Mouse (Mus musculus): ENCODE measurements around the gene Serpina3a.
"Not testable (repeated sequence)": the region's sequence is repeated elsewhere in the genome, so short reads cannot be mapped to it uniquely, and the experiment has no call there.

The Serpina3a gene

DNA sequence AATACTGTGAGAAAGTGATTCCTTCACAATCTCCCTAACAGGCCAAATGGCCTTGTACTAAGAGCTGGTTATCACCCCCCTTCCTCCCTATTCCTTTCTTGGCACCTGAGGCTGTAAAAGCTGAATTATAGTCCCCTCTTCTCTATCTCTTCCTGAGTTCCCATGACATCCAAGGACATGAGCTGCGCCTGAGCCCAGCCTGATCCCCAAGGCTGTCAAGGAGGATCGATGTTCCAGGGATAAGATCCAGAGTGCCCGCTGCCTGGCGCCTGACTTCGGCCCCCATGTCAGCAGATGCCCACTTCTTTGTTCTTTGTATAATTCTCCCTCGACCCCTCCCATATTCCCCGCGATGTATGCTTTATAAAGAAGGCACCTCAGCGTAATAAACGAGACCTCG, at the start of gene Serpina3a:
Gene Serpina3a, plus strand, starts transcription at position 392 of the 400 bp plus-strand sequence.
- DNase-seq (ENCODE audit: low read depth, low spot score): not testable (repeated sequence)

DNA sequence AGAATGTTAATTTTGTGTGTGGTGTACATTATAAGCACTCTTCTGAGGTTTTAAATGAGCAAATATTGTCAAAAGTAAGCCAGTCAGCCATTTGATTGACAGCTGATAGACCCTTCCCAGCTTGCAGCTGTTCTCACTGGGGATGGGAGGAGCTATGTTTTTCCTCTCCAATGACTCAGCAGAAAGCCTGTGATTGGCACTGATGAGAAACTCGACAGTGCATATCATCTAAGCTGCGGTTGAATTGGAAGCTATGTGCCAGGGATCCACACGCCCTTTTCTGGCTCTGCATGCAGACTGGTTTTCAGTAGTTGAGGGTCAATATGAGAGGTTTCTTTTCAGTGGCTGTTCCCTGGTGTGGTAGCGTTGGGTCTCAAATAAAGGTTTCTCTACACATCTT, 48.0 kb upstream of the Serpina3a start:
- DNase-seq (ENCODE audit: low read depth, low spot score): no peak

- DNase-seq (ENCODE audit: low read depth, low spot score): no peak
These were observed 47.5 kb upstream of the Serpina3a start for GRCm38 (mm10) chr12:104064996-104065395.

GRCm38 (mm10) chr12:104066241-104066640, 46.3 kb upstream of the Serpina3a start:
- DNase-seq (ENCODE audit: low read depth, low spot score): no peak

GRCm38 (mm10) chr12:104067549-104067948, 45.0 kb upstream of the Serpina3a start:
- peak; percentile 81 for DNase-seq (ENCODE audit: low read depth, low spot score)

DNA sequence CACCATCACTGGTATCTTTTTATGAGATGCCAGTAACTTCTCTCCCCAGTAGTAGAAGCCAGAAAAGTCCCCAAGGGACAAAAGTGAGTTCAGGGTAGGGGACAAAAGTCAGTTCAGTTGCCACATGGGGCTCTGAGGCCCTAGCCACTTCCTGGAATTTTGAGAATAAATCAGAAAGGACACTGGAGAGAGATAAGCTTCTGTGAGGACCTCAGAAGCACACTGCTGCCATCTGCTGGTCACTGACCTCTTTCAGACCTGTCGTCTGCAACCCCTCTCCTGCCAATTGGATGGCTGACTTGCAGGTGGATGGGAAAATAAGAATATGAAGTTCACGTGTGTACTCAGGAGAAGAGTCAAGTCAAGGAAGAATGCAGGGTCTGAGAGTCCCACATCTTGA, 42.9 kb upstream of the Serpina3a start:
- DNase-seq (ENCODE audit: low read depth, low spot score): peak; percentile 72

GRCm38 (mm10) chr12:104071708-104072107, 40.8 kb upstream of the Serpina3a start:
- no peak for DNase-seq (ENCODE audit: low read depth, low spot score)

- no peak for DNase-seq (ENCODE audit: low read depth, low spot score)
These were observed 40.2 kb upstream of the Serpina3a start for GRCm38 (mm10) chr12:104072286-104072685.

GRCm38 (mm10) chr12:104090119-104090518, 22.4 kb upstream of the Serpina3a start:
- DNase-seq (ENCODE audit: low read depth, low spot score): no peak

DNA sequence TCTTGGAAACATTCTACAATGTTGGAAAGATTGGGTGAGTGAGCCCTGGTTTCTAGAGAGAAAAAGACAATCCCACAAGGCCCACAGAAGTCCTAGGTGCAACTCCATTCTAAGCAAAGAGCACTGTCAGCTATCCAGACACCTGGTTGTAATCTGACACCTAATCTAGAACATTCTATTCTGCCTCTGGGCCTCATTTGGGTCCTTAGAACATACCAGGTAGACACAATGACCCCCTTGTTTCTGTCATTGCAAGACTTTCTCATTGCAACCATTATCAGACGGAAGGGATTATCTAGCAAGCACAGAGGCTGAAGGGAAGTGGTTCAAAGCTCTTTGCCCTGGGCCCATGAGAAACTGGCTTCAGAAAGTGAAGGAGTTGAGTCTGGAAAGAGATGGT, 21.2 kb upstream of the Serpina3a start:
- no peak for DNase-seq (ENCODE audit: low read depth, low spot score)

DNA sequence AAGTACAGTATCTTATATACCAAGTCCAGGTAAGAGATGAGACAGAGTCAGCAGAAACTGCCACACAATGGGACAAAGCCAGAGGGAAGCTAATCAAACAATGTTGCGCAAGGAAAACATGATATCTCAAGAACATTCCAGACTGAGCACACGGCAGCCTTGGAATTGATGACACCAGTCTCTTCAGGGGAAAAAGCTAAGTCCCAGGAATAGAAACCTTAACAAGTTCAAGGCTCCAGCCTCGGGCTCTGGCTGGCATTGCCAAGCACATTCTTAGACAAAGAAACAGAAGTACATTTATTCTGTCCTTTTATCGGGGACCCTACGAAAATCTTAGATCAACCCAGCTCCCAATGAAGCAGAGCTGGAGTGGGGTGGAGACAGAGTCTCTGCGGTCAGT, 11.8 kb upstream of the Serpina3a start, which contains the start of gene Serpina5:
Gene Serpina5, plus strand, starts transcription at position 346 of the 400 bp plus-strand sequence.
- DNase-seq (ENCODE audit: low read depth, low spot score): no peak

DNA sequence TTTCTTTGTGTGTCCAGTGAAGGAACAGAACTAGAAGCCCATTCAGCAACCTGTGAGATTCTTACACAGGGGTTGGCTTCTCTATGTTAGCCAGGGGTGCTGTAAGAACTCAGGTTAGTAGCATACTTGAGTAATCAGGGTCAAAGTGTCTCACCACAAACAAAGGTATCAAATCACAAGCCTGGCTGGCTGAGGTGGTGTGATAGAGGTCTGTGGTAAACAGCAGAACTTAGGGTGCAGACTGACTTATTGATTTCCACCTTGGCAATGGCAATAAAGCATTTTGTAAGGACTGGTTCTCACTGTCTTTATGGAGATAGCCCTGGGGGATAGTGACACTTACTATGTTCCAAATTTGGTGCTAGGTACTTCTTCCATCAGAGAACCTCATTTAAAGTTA, 6.7 kb upstream of the Serpina3a start:
- DNase-seq (ENCODE audit: low read depth, low spot score): no peak

DNA sequence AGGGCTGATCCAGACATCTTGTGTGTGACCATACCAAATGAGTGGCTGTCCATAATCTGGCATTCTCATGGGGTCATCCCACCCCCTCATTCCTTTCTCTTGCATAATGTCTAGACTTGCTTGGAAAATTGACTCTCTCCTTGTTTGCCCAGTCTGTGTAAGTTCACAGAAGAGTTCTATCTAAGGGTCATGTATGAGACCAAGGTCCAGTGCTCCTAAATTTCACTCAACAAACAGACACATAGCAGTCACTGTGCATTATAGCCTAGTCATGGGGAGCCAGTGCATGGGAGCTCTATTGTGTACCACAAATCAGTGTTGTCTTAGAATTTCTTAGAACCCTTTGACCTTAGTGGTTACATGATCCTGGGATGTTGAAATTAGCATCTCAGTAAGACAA, 5.6 kb upstream of the Serpina3a start:
- DNase-seq (ENCODE audit: low read depth, low spot score): no peak

DNA sequence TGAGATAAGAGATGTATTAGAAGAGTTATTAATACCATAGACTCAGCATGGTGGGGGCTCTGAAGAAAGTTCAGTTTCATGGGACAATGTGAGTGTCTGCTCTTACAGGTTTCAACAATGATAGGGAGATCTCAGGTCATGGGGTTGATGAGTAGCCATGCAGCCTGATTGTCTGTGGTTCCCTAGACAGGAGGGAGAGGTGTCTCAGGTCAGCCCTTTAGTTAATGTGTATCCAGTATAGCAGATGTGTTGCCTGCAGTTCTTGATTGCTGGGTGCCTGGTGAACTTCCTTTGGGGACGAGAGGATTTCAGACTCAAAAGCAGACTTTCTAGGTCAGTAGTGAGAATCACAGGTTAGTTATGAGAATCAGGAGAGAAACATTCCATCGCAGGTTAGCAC, 4.0 kb upstream of the Serpina3a start:
- no peak for DNase-seq (ENCODE audit: low read depth, low spot score)

DNA sequence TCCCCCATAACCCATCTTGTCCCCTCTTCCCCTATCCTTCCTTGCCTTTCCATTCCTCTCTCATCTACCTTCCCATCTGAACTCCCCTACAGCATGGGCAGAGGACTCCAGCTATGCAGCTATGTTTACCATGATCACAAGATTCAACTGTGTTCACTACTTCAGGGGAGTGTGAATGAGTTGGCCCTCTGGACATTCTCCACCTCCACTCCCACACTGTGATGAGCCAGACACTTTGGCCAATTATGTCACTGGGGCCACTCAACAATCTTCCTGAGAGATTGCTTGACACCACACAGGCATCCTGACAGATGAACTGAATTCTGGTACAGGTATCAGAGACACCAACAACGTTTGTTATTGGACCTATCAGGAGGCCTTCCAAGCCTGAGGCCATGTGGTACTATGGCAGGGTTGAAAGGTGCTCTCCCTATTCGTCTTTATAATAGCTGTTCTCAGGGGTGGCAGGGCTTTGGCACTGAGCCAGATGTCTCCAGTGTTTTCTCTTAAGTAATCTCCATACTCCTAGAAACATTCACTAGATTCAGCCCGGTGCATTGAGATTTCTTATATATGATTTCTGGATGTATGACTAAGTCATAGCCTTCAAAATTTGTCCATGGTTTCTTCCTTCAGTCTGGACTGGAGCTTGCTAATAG, 2.5 kb downstream of the Serpina3a start:
- DNase-seq (ENCODE audit: low read depth, low spot score): no peak

DNA sequence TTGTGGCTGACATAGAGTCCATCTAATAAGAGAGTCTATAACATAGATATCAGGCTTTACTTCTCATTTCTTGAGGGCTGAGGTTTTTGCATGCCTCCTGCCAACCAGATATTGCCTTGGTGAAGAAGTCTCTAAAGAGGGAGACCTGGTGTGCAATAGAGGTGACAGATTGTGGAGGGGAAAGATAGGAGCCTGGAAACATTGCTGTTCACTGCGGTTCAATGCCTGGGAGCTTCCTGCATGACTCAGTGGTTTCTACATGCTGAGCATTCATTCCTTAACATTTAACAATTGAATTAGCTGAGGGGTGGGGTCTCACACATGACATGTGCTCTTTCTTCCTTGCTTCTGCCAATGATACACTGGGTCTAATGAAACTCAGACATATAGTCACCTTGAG, 10.6 kb downstream of the Serpina3a start:
- no peak for DNase-seq (ENCODE audit: low read depth, low spot score)

GRCm38 (mm10) chr12:104123996-104124395, 11.5 kb downstream of the Serpina3a start:
- DNase-seq (ENCODE audit: low read depth, low spot score): no peak

DNA sequence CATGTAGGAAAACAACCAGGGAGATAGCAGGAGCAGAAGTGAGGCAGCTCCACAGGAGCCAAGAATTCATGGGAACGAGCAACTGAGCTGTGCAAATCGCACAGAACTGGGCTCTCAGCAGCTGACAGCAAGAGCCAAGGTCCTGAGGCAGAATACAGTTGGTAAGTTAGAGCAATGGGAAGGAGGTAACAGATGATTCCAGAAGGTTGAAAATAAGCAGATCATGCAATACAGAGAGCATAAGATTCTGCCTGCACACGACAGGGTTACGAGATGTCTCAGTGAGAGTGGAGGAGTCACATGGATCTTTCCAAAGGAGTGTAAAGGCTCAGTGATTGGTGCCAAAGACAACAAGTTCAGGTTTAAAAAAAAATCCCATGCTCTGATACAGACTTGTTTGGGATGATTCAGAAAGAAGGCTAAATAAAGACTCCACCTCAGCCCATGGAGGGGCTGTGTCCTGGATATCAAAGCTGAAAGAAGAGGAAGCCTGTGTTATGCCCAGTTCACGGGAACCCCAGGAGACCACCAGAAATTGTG, 12.6 kb downstream of the Serpina3a start:
- no peak for DNase-seq (ENCODE audit: low read depth, low spot score)

GRCm38 (mm10) chr12:104127696-104128095, 15.2 kb downstream of the Serpina3a start, which contains the start of gene Serpina3b:
Gene Serpina3b, plus strand, starts transcription at chr12:104127996.
- no peak for DNase-seq (ENCODE audit: low read depth, low spot score)

DNA sequence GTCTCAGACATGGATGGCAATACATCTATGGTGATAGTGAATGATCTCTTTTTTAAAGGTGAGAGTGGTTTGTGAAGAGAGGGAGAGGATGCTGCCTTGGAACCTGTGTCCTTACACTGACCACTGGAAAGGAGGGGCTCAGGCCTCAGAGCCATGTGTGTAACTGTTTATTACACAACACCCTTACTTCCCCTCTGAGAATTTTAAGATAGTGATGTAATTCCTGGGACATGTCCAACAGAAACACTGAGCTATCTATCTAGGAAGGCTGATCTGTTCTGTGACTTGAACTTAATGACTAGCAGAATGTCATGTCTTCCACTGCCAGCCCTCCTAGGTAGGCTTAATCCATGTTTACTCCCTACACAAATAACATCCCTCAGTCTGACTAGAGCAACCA, 18.5 kb downstream of the Serpina3a start:
- DNase-seq (ENCODE audit: low read depth, low spot score): no peak

- DNase-seq (ENCODE audit: low read depth, low spot score): no peak
These were observed 25.7 kb downstream of the Serpina3a start for GRCm38 (mm10) chr12:104138216-104138615.

DNA sequence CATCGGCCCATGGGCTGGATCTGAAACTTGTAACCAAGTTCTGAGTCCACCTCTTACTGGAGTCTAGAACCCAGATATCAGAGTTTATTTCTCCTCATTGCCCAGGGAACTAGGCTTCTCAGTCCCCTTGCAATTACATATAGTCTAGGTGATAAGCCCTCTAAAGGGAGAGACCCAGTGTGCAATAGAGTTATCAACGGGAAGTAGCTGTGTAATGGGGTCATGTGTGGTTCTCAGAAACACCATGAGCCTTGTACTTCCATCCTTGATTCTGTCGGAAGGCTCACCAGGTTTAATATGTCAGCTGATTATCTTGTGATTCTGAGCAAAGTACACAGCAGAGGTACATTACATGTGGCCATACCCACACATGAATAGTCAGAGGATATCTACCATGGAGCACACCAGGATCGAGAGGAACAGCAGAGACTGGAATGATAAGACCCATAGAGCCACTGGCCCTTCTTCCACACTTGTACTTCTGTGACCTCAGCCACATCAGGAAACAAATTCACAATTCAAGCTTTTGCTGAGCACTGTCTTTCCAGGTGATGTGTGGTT, 28.1 kb downstream of the Serpina3a start:
- DNase-seq (ENCODE audit: low read depth, low spot score): no peak

GRCm38 (mm10) chr12:104141506-104141905, 29.0 kb downstream of the Serpina3a start:
- no peak for DNase-seq (ENCODE audit: low read depth, low spot score)
